Mouse (Mus musculus) adrenal gland, adult (tissue): ENCODE measurements around the gene Dlg4.
A peak's percentile ranks its signal among the peaks of the same experiment; 100 is the strongest.

Source experiments
- DNase-seq, 2 experiments: peaks; one replicate each; pipeline ENCODE4 v3.0.0; 2022 to 2023; ENCODE audit warnings: low spot score in 1 of 2; ENCODE audit not compliant: inconsistent age in 2 of 2

Dlg4 gene

DNA sequence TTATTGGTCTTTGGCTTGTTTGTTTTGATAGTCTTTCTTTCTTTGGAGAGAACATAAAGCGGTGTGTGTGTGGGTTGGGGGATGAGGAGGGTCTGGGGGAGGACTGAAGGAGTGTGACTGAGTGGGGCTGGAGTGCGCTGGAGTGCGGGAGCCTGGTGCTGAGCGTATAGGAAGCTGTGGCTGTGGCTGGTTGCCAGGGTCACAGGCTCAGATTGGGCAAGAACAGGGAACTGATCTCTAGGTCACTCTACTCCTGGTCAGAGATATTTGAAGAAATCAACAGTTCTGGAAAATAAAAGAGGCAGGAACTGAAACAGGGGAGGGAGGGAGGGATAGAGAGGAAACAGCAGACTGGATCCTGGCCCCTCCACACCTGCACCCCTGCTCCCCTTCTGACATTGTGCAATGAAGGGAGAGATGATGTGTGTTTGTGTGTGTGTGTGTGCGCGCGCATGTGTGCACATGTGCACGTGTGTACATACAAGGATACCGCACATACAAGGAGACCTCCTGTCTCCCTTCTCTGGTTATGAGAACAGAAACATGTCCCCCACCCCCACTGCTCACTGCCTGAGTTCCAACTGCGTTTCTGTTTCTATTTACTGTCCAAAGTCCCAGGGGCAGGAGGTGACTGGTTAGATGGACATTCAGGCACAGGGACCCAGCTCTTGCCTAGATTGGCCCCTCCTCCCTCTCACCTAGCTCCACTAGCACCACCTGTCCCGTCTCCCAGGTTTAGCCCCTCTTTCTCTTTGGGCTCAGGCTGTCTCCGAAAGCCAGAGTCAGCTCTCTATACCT lies 75.4 kb downstream of the Dlg4 start, which contains the start of gene Asgr2:
Asgr2 (plus strand) TSS at position 659 of the 798 bp plus-strand sequence.
- peak; percentile 65 to 88 for DNase-seq
